Comparison of ENCODE assay signal across 8 mouse cellular contexts in the genomic region with DNA sequence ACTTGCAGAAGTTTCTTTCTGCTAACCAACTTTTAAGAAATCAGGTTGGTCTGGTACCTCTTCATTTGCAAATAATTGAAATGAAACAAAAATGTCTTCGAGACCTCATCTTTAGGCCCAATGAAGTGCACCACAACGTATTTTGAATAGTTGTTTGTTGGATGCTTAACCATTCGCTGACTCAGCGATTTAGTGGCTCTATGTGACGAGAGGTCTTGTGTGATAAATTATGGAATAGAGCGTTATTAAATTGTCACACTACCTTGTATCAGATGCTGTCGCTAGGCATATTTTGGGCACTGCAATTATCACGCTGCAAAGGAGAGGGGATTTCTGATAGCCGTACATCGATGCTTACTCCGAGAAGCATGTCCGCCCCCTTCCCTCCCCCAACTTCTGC.
A peak's percentile ranks its signal among the peaks of the same experiment; 100 is the strongest.
DNase-seq lines count a peak whose midpoint lies in the region; ATAC-seq and TF ChIP-seq lines count a peak whose summit lies in the region.

No protein-coding gene starts in this region.

- H3K27ac ChIP-seq in heart, embryonic 11.5 days (ENCODE audit: low read depth, low read length) = no peak overlapping the region
- no peak overlapping the region for H3K27ac ChIP-seq in ES-E14 (ENCODE audit: insufficient read depth, low read depth, low read length, poor library complexity, severe bottlenecking)
- H3K27ac ChIP-seq in hindbrain, embryonic 11.5 days (ENCODE audit: low read depth, low read length) = no peak overlapping the region
- H3K27ac ChIP-seq in midbrain, embryonic 12.5 days (replicated peaks) = no peak overlapping the region

- in situ Hi-C loops in ES-E14 (cut with MboI; ENCODE audit: low sequenced_read_pairs in 2 of 2, unreplicated experiment in 2 of 2) = no loop called here

- H3K4me1 ChIP-seq in heart, embryonic 11.5 days (ENCODE audit: control insufficient read depth, insufficient read depth, low read length) = no peaks in the 10 kb centered on the region
- peaks cover 0 to 2% of the 10 kb centered on the region in 2 experiments; a peak in 1 of 4 replicates for H3K4me1 ChIP-seq in ES-E14 (ENCODE audit: control insufficient read depth in 2 of 2, insufficient read depth in 2 of 2, low read length in 2 of 2, poor library complexity in 1 of 2)
- 0 out of 2 replicates have a peak, but pooled peaks cover 2% of the 10 kb centered on the region for H3K4me1 ChIP-seq in hindbrain, embryonic 11.5 days (replicated peaks; ENCODE audit: control insufficient read depth, insufficient read depth, low read length)
- H3K4me1 ChIP-seq in midbrain, embryonic 12.5 days = peaks cover 10% of the 10 kb centered on the region

- H3K9me3 ChIP-seq in heart, embryonic 11.5 days (replicated peaks; ENCODE audit: control insufficient read depth, low read length) = no peaks in the 10 kb centered on the region
- H3K9me3 ChIP-seq in ES-E14 (ENCODE audit: control insufficient read depth, insufficient read depth, low read depth, low read length) = no peaks in the 10 kb centered on the region
- H3K9me3 ChIP-seq in hindbrain, embryonic 11.5 days (ENCODE audit: control insufficient read depth, low read length) = no peaks in the 10 kb centered on the region
- no peaks in the 10 kb centered on the region for H3K9me3 ChIP-seq in midbrain, embryonic 12.5 days

- H3K9ac ChIP-seq in heart, embryonic 11.5 days (ENCODE audit: low read depth, low read length) = no peak overlapping the region
- no peak overlapping the region for H3K9ac ChIP-seq in ES-E14 (ENCODE audit: insufficient read depth, low read depth, low read length, poor library complexity, severe bottlenecking)
- H3K9ac ChIP-seq in hindbrain, embryonic 11.5 days (ENCODE audit: low read depth, low read length) = no peak overlapping the region
- H3K9ac ChIP-seq in midbrain, embryonic 12.5 days (replicated peaks) = no peak overlapping the region

- no peak for ATAC-seq in heart, embryonic 11.5 days (replicated peaks; ENCODE audit: insufficient number of reproducible peaks, low FRiP score, low TSS enrichment)
- ATAC-seq in hindbrain, embryonic 11.5 days (ENCODE audit: low FRiP score) = no peak
- ATAC-seq in midbrain, embryonic 12.5 days (ENCODE audit: low FRiP score, low read depth) = no peak
- no peak for ATAC-seq in activated CD4-positive, CD25-positive, alpha-beta regulatory T cell, adult 4 months

- H3K27me3 ChIP-seq in heart, embryonic 11.5 days (ENCODE audit: control insufficient read depth, insufficient read depth, low read length) = no peaks in the 10 kb centered on the region; the same call in 1 of the 2 replicates
- peaks cover 2% of the 10 kb centered on the region; the same call in 1 of the 2 replicates for H3K27me3 ChIP-seq in hindbrain, embryonic 11.5 days (ENCODE audit: control insufficient read depth, insufficient read depth, low read length)
- H3K27me3 ChIP-seq in midbrain, embryonic 12.5 days = peaks cover 19% of the 10 kb centered on the region

- 18% methylated on average over 12 of the region's 12 CpGs for WGBS in heart, embryonic 11.5 days (ENCODE audit: insufficient replicate concordance)
- 26% methylated on average over 12 of the region's 12 CpGs for WGBS in hindbrain, embryonic 11.5 days
- 23% methylated on average over 12 of the region's 12 CpGs for WGBS in midbrain, embryonic 12.5 days

- DNase-seq in heart, postnatal 25 days (ENCODE audit: low spot score) = no peak
- DNase-seq in ES-E14 (ENCODE audit: low read depth, low spot score) = no peak
- peak; percentile 17 for DNase-seq in hindbrain, embryonic 11.5 days (ENCODE audit: low spot score)
- no peak for DNase-seq in adrenal gland, adult 2 months
- DNase-seq in adrenal gland, postnatal 4 days (ENCODE audit: low spot score in 2 of 2) = no peak

- H3K4me2 ChIP-seq in heart, embryonic 11.5 days = peak overlapping the region; percentile 72
- peak overlapping the region; percentile 55 for H3K4me2 ChIP-seq in hindbrain, embryonic 11.5 days (replicated peaks; ENCODE audit: low read depth, low read length)
- peak overlapping the region; percentile 61 for H3K4me2 ChIP-seq in midbrain, embryonic 12.5 days (replicated peaks)

- H3K4me3 ChIP-seq in heart, embryonic 11.5 days (ENCODE audit: low read depth, low read length) = peak overlapping the region; percentile 30
- H3K4me3 ChIP-seq in ES-E14 (ENCODE audit: insufficient read depth in 1 of 2, low read depth in 1 of 2, low read length in 2 of 2, poor library complexity in 1 of 2, severe bottlenecking in 1 of 2) = peak overlapping the region; percentile 22 to 49; a peak in 2 of 4 replicates
- H3K4me3 ChIP-seq in hindbrain, embryonic 11.5 days (ENCODE audit: low read depth, low read length) = peak overlapping the region; percentile 30
- H3K4me3 ChIP-seq in midbrain, embryonic 12.5 days = peak overlapping the region; percentile 41

- H3K36me3 ChIP-seq in heart, embryonic 11.5 days (ENCODE audit: control insufficient read depth, insufficient read depth, low read length) = no peaks in the 10 kb centered on the region
- H3K36me3 ChIP-seq in ES-E14 (ENCODE audit: control insufficient read depth, insufficient read depth, low read length, poor library complexity, severe bottlenecking) = no peaks in the 10 kb centered on the region
- no peaks in the 10 kb centered on the region for H3K36me3 ChIP-seq in hindbrain, embryonic 11.5 days (ENCODE audit: control insufficient read depth, insufficient read depth, low read length)
- no peaks in the 10 kb centered on the region for H3K36me3 ChIP-seq in midbrain, embryonic 12.5 days

- intact Hi-C loops in heart, postnatal 25 days (cut with DNase I) = no loop called here

TF ChIP-seq in ES-E14, 5 proteins besides CTCF, POLR2A, EP300 and RAD21:
- TF ChIP-seq MAFK (IDR thresholded peaks at IDR 0.05; ENCODE audit: insufficient read depth, low read depth, low read length) = peak; percentile 98
- TF ChIP-seq ZNF384 (IDR thresholded peaks at IDR 0.05; ENCODE audit: low read depth, low read length) = no peak
